Mouse (Mus musculus) embryo, embryonic 11.5 days (tissue): ENCODE measurements around the gene 4930404N11Rik.

Source experiments
- DNase-seq: peaks from one replicate; pipeline ENCODE4 v3.0.0-alpha.2; 2012; ENCODE audit warnings: low read depth, low spot score

4930404N11Rik gene

GRCm38 (mm10) chr10:81354738-81355477, 10.7 kb downstream of the 4930404N11Rik start:
- no peak for DNase-seq

GRCm38 (mm10) chr10:81351678-81352291, 13.8 kb downstream of the 4930404N11Rik start:
- no peak for DNase-seq

- DNase-seq, result peak; percentile 97
Observed at GRCm38 (mm10) chr10:81350351-81351063, 15.1 kb downstream of the 4930404N11Rik start, which contains the start of gene Hmg20b. Gene Hmg20b (minus strand): TSS chr10:81350480.

- no peak for DNase-seq
Observed at GRCm38 (mm10) chr10:81349961-81350350, 15.7 kb downstream of the 4930404N11Rik start.

- no peak for DNase-seq
Observed at GRCm38 (mm10) chr10:81349146-81349545, 16.5 kb downstream of the 4930404N11Rik start.

GRCm38 (mm10) chr10:81346453-81347067, 19.1 kb downstream of the 4930404N11Rik start:
- DNase-seq, result no peak

GRCm38 (mm10) chr10:81345162-81345534, 20.5 kb downstream of the 4930404N11Rik start:
- DNase-seq, result no peak

- DNase-seq, result no peak
Observed at GRCm38 (mm10) chr10:81344421-81345161, 21.0 kb downstream of the 4930404N11Rik start.

GRCm38 (mm10) chr10:81342686-81343505, 22.7 kb downstream of the 4930404N11Rik start, which contains the start of gene Gipc3:
Gene Gipc3 (minus strand): TSS chr10:81343266.
- no peak for DNase-seq

GRCm38 (mm10) chr10:81341333-81341949, 24.2 kb downstream of the 4930404N11Rik start:
- DNase-seq, result no peak

- no peak for DNase-seq
Observed at GRCm38 (mm10) chr10:81340551-81341332, 24.9 kb downstream of the 4930404N11Rik start.

- no peak for DNase-seq
Observed at GRCm38 (mm10) chr10:81336558-81336957, 29.1 kb downstream of the 4930404N11Rik start.

- DNase-seq, result no peak
Observed at GRCm38 (mm10) chr10:81335393-81336340, 29.9 kb downstream of the 4930404N11Rik start.

- no peak for DNase-seq
Observed at GRCm38 (mm10) chr10:81334324-81334723, 31.3 kb downstream of the 4930404N11Rik start.

- DNase-seq, result no peak
Observed at GRCm38 (mm10) chr10:81332277-81332676, 33.3 kb downstream of the 4930404N11Rik start.

- DNase-seq, result no peak
Observed at GRCm38 (mm10) chr10:81330007-81330406, 35.6 kb downstream of the 4930404N11Rik start.

- DNase-seq, result no peak
Observed at GRCm38 (mm10) chr10:81329194-81329975, 36.2 kb downstream of the 4930404N11Rik start.
